Mouse (Mus musculus) liver, embryonic 14.5 days (tissue): ENCODE data around the gene Eif2ak1. TPM values are rescaled to one million over a fixed set of nuclear protein-coding genes. Genes with fewer than 3 reads are reported as not detected.
A peak's percentile ranks its signal among the peaks of the same experiment; 100 is the strongest.

Source experiments
- ATAC-seq: fragments of 200-750 bp; cut with Nextera tagmentation; 2 replicates; pipeline ENCODE4 v1.8.0; 2017; ENCODE audit warnings: moderate number of reproducible peaks, mild to moderate bottlenecking, moderate library complexity; ENCODE audit not compliant: insufficient read depth
- DNase-seq, 3 experiments: peaks; one replicate each; pipeline ENCODE4 v3.0.0-alpha.2; 2012 to 2013; ENCODE audit warnings: low read depth in 3 of 3, low spot score in 3 of 3
- H3K27ac ChIP-seq: fragments of 300-500 bp; sonication (generic); 2 replicates; pipeline ENCODE4 v1.5.1; 2014; ENCODE audit warnings: moderate library complexity, mild to moderate bottlenecking, control low read depth, inconsistent platforms
- H3K27me3 ChIP-seq: fragments of 300-500 bp; sonication (generic); 2 replicates; pipeline ENCODE4 v1.6.1; 2014; ENCODE audit warnings: mild to moderate bottlenecking, low read length, moderate library complexity; ENCODE audit not compliant: control insufficient read depth, insufficient read depth
- H3K36me3 ChIP-seq: fragments of 300-500 bp; sonication (generic); replicated peaks from 2 replicates; pipeline ENCODE4 v1.6.1; 2014; ENCODE audit warnings: low read depth; ENCODE audit not compliant: control insufficient read depth, insufficient read depth
- H3K4me1 ChIP-seq, 2 experiments: fragments of 200-500 bp in 1 of 2; fragments of 300-500 bp in 1 of 2; sonication (generic) in 1 of 2; replicated peaks; 2 replicates each; pipeline ENCODE4 v1.6.1; 2012 to 2014; ENCODE audit warnings: antibody characterized with exemption in 1 of 2, inconsistent platforms in 1 of 2, low read length in 1 of 2; ENCODE audit not compliant: control insufficient read depth in 2 of 2, insufficient read depth in 2 of 2
- H3K4me2 ChIP-seq: fragments of 300-500 bp; sonication (generic); 2 replicates; pipeline ENCODE4 v1.6.1; 2014; ENCODE audit warnings: low read depth, mild to moderate bottlenecking, control low read depth, moderate library complexity
- H3K4me3 ChIP-seq, 2 experiments: fragments of 200-500 bp in 1 of 2; fragments of 300-500 bp in 1 of 2; sonication (generic) in 1 of 2; 2 replicates each; pipeline ENCODE4 v1.5.1; 2012 to 2014; ENCODE audit warnings: low read depth in 2 of 2, low read length in 2 of 2, mild to moderate bottlenecking in 2 of 2, control low read depth in 1 of 2, inconsistent platforms in 1 of 2, moderate library complexity in 1 of 2; ENCODE audit not compliant: insufficient read depth in 1 of 2
- H3K9ac ChIP-seq: fragments of 300-500 bp; sonication (generic); replicated peaks from 2 replicates; pipeline ENCODE4 v1.6.1; 2014; ENCODE audit warnings: mild to moderate bottlenecking, control low read depth, moderate library complexity
- H3K9me3 ChIP-seq: fragments of 300-500 bp; sonication (generic); 2 replicates; pipeline ENCODE4 v1.6.1; 2016; ENCODE audit warnings: low read length, mixed read lengths; ENCODE audit not compliant: control insufficient read depth
- CTCF ChIP-seq: IDR thresholded peaks from 2 replicates; pipeline ENCODE4 v1.5.1; 2016; ENCODE audit warnings: antibody characterized with exemption, low read depth, control low read depth
- EP300 ChIP-seq: IDR thresholded peaks from 2 replicates; pipeline ENCODE4 v1.6.1; 2016; ENCODE audit warnings: antibody characterized with exemption, low read depth
- WGBS: fragments of 180-500 bp; shearing (Covaris S2); extraction: QIAGEN DNeasy Blood & Tissue Kit; methylation state at CpG from one replicate; pipeline ENCODE4 v1.1.7; 2014; ENCODE audit not compliant: insufficient replicate concordance; 5-methylcytosine and 5-hydroxymethylcytosine counted together
- polyA plus RNA-seq, 2 experiments: library from polyadenylated mRNA; depleted of rRNA in 1 of 2; stranded (reverse) in 1 of 2; unstranded in 1 of 2; fragments of >200 nt; fragmentation: Nextera tagmentation in 1 of 2; extraction: Ambion mirVana in 1 of 2; gene quantifications; 2 replicates each; pipeline versions ENCODE4 v1.2.1 to v1.2.3; 2012 to 2014

The Eif2ak1 gene
- polyA plus RNA-seq, 2 experiments, result 44.3 to 108 TPM

GRCm38 (mm10) chr5:143818461-143818860, 873 bp downstream of the Eif2ak1 start:
- Histone ChIP-seq H3K9me3 (no peaks in the 10 kb centered on the region), H3K4me1 (peaks cover 18 to 30% of the 10 kb centered on the region in 2 experiments), H3K36me3 (peaks cover 14% of the 10 kb centered on the region), H3K27ac (peak overlapping the region; percentile 96), H3K9ac (peak overlapping the region; percentile 90), H3K4me3 (peak overlapping the region; percentile 65 to 88), H3K4me2 (peak overlapping the region; percentile 76), H3K27me3 (no peaks in the 10 kb centered on the region)
- TF ChIP-seq EP300, result no peak
- no peak for TF ChIP-seq CTCF
- ATAC-seq (no peak), DNase-seq (peak in 2 of 3 experiments; percentile 22 to 31)
- WGBS, result 2% methylated on average over 10 of the region's 10 CpGs

DNA sequence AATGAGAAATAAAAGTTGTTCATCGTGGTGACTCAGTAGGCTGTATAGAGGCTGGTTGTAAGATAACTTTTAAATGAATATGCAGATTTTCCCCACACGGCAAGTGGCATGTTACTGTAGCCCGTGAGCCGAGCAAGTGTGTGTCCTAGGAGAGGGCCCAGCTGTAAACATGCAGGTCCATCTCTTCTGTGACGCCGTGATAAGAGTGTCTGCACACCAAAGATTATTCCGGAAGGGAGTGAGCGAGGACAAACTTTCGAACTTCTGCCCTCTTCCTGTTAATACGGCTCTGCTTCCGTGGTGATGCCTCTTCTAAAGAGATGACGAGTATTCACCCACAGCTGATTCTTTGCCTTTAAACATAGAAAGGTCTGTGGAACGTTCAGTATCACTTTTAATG, 1.4 kb downstream of the Eif2ak1 start:
- H3K4me1 ChIP-seq, result peaks cover 15 to 25% of the 10 kb centered on the region in 2 experiments
- peak overlapping the region; percentile 96 for H3K27ac ChIP-seq
- peak; percentile 86 for ATAC-seq
- H3K4me3 ChIP-seq, result peak overlapping the region; percentile 65 to 88
- peaks cover 14% of the 10 kb centered on the region for H3K36me3 ChIP-seq
- 11% methylated on average over 13 of the region's 13 CpGs for WGBS
- no peak; the same call in 1 of the 2 replicates for TF ChIP-seq CTCF
- TF ChIP-seq EP300, result peak; percentile 98
- no peaks in the 10 kb centered on the region for H3K9me3 ChIP-seq
- H3K4me2 ChIP-seq, result peak overlapping the region; percentile 76
- peak; percentile 97 for DNase-seq
- no peaks in the 10 kb centered on the region for H3K27me3 ChIP-seq
- H3K9ac ChIP-seq, result peak overlapping the region; percentile 90

GRCm38 (mm10) chr5:143819906-143820660, 2.5 kb downstream of the Eif2ak1 start:
- peak overlapping the region; percentile 87 for H3K9ac ChIP-seq
- peaks cover 14% of the 10 kb centered on the region for H3K36me3 ChIP-seq
- 85% methylated on average over 24 of the region's 24 CpGs for whole genome bisulfite sequencing
- no peaks in the 10 kb centered on the region for H3K27me3 ChIP-seq
- H3K4me2 ChIP-seq, result peak overlapping the region; percentile 76
- H3K4me3 ChIP-seq, result peak overlapping the region; percentile 65 to 71
- no peak for DNase-seq
- TF ChIP-seq CTCF (no peak), EP300 (no peak)
- H3K27ac ChIP-seq, result peak overlapping the region; percentile 96
- H3K9me3 ChIP-seq, result no peaks in the 10 kb centered on the region
- no peak for ATAC-seq
- H3K4me1 ChIP-seq, result peaks cover 15 to 23% of the 10 kb centered on the region in 2 experiments

- H3K4me1 ChIP-seq, result peaks cover 15 to 23% of the 10 kb centered on the region in 2 experiments
- 0 out of 2 replicates have a peak, but pooled peaks have one; percentile 7 for TF ChIP-seq CTCF
- no peak for TF ChIP-seq EP300
- H3K9ac ChIP-seq, result no peak overlapping the region; the same call in 1 of the 2 replicates
- peak overlapping the region; percentile 76 for H3K4me2 ChIP-seq
- H3K9me3 ChIP-seq, result no peaks in the 10 kb centered on the region
- peak overlapping the region in 1 of 2 experiments; percentile 65; a peak in 2 of 4 replicates for H3K4me3 ChIP-seq
- H3K27ac ChIP-seq, result no peak overlapping the region
- 86% methylated on average over 5 of the region's 5 CpGs for WGBS
- DNase-seq (no peak), ATAC-seq (no peak)
- H3K36me3 ChIP-seq, result peaks cover 14% of the 10 kb centered on the region
- H3K27me3 ChIP-seq, result no peaks in the 10 kb centered on the region
Measured at GRCm38 (mm10) chr5:143820820-143821219, 3.2 kb downstream of the Eif2ak1 start.

- Histone ChIP-seq H3K4me1 (peaks cover 0 to 3% of the 10 kb centered on the region in 2 experiments; a peak in 1 of 4 replicates), H3K27me3 (no peaks in the 10 kb centered on the region), H3K27ac (no peak overlapping the region), H3K4me2 (no peak overlapping the region), H3K9me3 (no peaks in the 10 kb centered on the region), H3K9ac (no peak overlapping the region), H3K4me3 (no peak overlapping the region), H3K36me3 (peaks cover 51% of the 10 kb centered on the region)
- DNase-seq, result no peak
- TF ChIP-seq EP300 (no peak), CTCF (no peak)
- ATAC-seq, result no peak
- WGBS, result 90% methylated on average over 11 of the region's 11 CpGs
Measured at GRCm38 (mm10) chr5:143871547-143872169, 54.1 kb downstream of the Eif2ak1 start.
